Mouse (Mus musculus): ENCODE measurements around the gene Cela1.

Cela1 gene

GRCm38 (mm10) chr15:100687430-100687971, at the start of gene Cela1:
TSS of gene Cela1 (minus strand) at chr15:100687921.
- no peak for DNase-seq (ENCODE audit: extremely low read depth, low read depth, low spot score)

GRCm38 (mm10) chr15:100735953-100736300, 48.2 kb upstream of the Cela1 start:
- no peak for DNase-seq (ENCODE audit: extremely low read depth, low read depth, low spot score)

GRCm38 (mm10) chr15:100735095-100735952, 47.6 kb upstream of the Cela1 start:
- DNase-seq (ENCODE audit: extremely low read depth, low read depth, low spot score), result no peak

GRCm38 (mm10) chr15:100732580-100732979, 44.9 kb upstream of the Cela1 start:
- DNase-seq (ENCODE audit: extremely low read depth, low read depth, low spot score), result no peak

GRCm38 (mm10) chr15:100731081-100731480, 43.4 kb upstream of the Cela1 start:
- no peak for DNase-seq (ENCODE audit: extremely low read depth, low read depth, low spot score)

GRCm38 (mm10) chr15:100729281-100729985, 41.7 kb upstream of the Cela1 start, which contains the start of gene Galnt6:
TSS of gene Galnt6 (minus strand) at chr15:100729376.
- DNase-seq (ENCODE audit: extremely low read depth, low read depth, low spot score), result no peak

- DNase-seq (ENCODE audit: extremely low read depth, low read depth, low spot score), result no peak
Observed at GRCm38 (mm10) chr15:100728586-100728985, 40.9 kb upstream of the Cela1 start.

- no peak for DNase-seq (ENCODE audit: extremely low read depth, low read depth, low spot score)
Observed at GRCm38 (mm10) chr15:100727834-100728233, 40.1 kb upstream of the Cela1 start.

GRCm38 (mm10) chr15:100726721-100727120, 39.0 kb upstream of the Cela1 start:
- DNase-seq (ENCODE audit: extremely low read depth, low read depth, low spot score), result no peak

- no peak for DNase-seq (ENCODE audit: extremely low read depth, low read depth, low spot score)
Observed at GRCm38 (mm10) chr15:100723505-100723904, 35.8 kb upstream of the Cela1 start.

GRCm38 (mm10) chr15:100722564-100722963, 34.8 kb upstream of the Cela1 start:
- no peak for DNase-seq (ENCODE audit: extremely low read depth, low read depth, low spot score)

- no peak for DNase-seq (ENCODE audit: extremely low read depth, low read depth, low spot score)
Observed at GRCm38 (mm10) chr15:100722026-100722425, 34.3 kb upstream of the Cela1 start.

- DNase-seq (ENCODE audit: extremely low read depth, low read depth, low spot score), result no peak
Observed at GRCm38 (mm10) chr15:100721445-100721844, 33.7 kb upstream of the Cela1 start.

- DNase-seq (ENCODE audit: extremely low read depth, low read depth, low spot score), result no peak
Observed at GRCm38 (mm10) chr15:100720066-100720465, 32.3 kb upstream of the Cela1 start.

- DNase-seq (ENCODE audit: extremely low read depth, low read depth, low spot score), result no peak
Observed at GRCm38 (mm10) chr15:100719217-100719616, 31.5 kb upstream of the Cela1 start.

- DNase-seq (ENCODE audit: extremely low read depth, low read depth, low spot score), result no peak
Observed at GRCm38 (mm10) chr15:100718572-100718971, 30.9 kb upstream of the Cela1 start.

- no peak for DNase-seq (ENCODE audit: extremely low read depth, low read depth, low spot score)
Observed at GRCm38 (mm10) chr15:100717933-100718332, 30.2 kb upstream of the Cela1 start.

GRCm38 (mm10) chr15:100715399-100715993, 27.8 kb upstream of the Cela1 start:
- no peak for DNase-seq (ENCODE audit: extremely low read depth, low read depth, low spot score)

- DNase-seq (ENCODE audit: extremely low read depth, low read depth, low spot score), result no peak
Observed at GRCm38 (mm10) chr15:100714470-100714869, 26.7 kb upstream of the Cela1 start.

GRCm38 (mm10) chr15:100710838-100711237, 23.1 kb upstream of the Cela1 start:
- no peak for DNase-seq (ENCODE audit: extremely low read depth, low read depth, low spot score)

- no peak for DNase-seq (ENCODE audit: extremely low read depth, low read depth, low spot score)
Observed at GRCm38 (mm10) chr15:100708433-100709078, 20.8 kb upstream of the Cela1 start.

Measured in fat pad, adult 2 months (tissue).